Mouse (Mus musculus) liver, embryonic 11.5 days (tissue): ENCODE data around the gene Dclk1. TPM values are rescaled to one million over a fixed set of nuclear protein-coding genes. Genes with fewer than 3 reads are reported as not detected.

Experiments
- ATAC-seq: fragments of 200-750 bp; cut with Nextera tagmentation; replicated peaks from 2 replicates; pipeline ENCODE4 v1.8.0; 2017; ENCODE audit warnings: moderate number of reproducible peaks, mild to moderate bottlenecking, moderate TSS enrichment, moderate library complexity; ENCODE audit not compliant: low FRiP score
- DNase-seq: peaks from one replicate; pipeline ENCODE4 v3.0.0-alpha.2; 2017; ENCODE audit warnings: low spot score
- H3K27ac ChIP-seq: fragments of 300-500 bp; sonication (generic); 2 replicates; pipeline ENCODE4 v1.5.1; 2014; ENCODE audit warnings: mild to moderate bottlenecking, low read depth, low read length, control low read depth
- H3K27me3 ChIP-seq: fragments of 300-500 bp; sonication (generic); replicated peaks from 2 replicates; pipeline ENCODE4 v1.6.1; 2014; ENCODE audit warnings: low read length, mixed read lengths; ENCODE audit not compliant: control insufficient read depth, insufficient read depth
- H3K36me3 ChIP-seq: fragments of 300-500 bp; sonication (generic); 2 replicates; pipeline ENCODE4 v1.6.1; 2014; ENCODE audit warnings: mild to moderate bottlenecking, low read length, moderate library complexity, mixed read lengths; ENCODE audit not compliant: control insufficient read depth, insufficient read depth
- H3K4me1 ChIP-seq: fragments of 300-500 bp; sonication (generic); replicated peaks from 2 replicates; pipeline ENCODE4 v1.6.1; 2014; ENCODE audit warnings: low read length, mixed read lengths; ENCODE audit not compliant: control insufficient read depth, insufficient read depth
- H3K4me2 ChIP-seq: fragments of 300-500 bp; sonication (generic); 2 replicates; pipeline ENCODE4 v1.6.1; 2014; ENCODE audit warnings: mild to moderate bottlenecking, control low read depth, moderate library complexity
- H3K4me3 ChIP-seq: fragments of 300-500 bp; sonication (generic); 2 replicates; pipeline ENCODE4 v1.5.1; 2014; ENCODE audit warnings: low read depth, low read length, control low read depth
- H3K9ac ChIP-seq: fragments of 300-500 bp; sonication (generic); 2 replicates; pipeline ENCODE4 v1.6.1; 2014; ENCODE audit warnings: low read depth, low read length, control low read depth
- H3K9me3 ChIP-seq: fragments of 300-500 bp; sonication (generic); 2 replicates; pipeline ENCODE4 v1.6.1; 2016; ENCODE audit warnings: low read length, inconsistent platforms, mixed read lengths; ENCODE audit not compliant: control insufficient read depth
- WGBS: fragments of 180-500 bp; shearing (Covaris S2); extraction: QIAGEN DNeasy Blood & Tissue Kit; methylation state at CpG from one replicate; pipeline ENCODE4 v1.1.7; 2014; 5-methylcytosine and 5-hydroxymethylcytosine counted together
- polyA plus RNA-seq: library from polyadenylated mRNA; unstranded; fragments of >200 nt; fragmentation: Nextera tagmentation; extraction: Ambion mirVana; gene quantifications from 2 replicates; pipeline ENCODE4 v1.2.1, GENCODE M21; 2014

Dclk1 gene
- polyA plus RNA-seq, 1 experiment from 2014 or later = 3.3 TPM

DNA sequence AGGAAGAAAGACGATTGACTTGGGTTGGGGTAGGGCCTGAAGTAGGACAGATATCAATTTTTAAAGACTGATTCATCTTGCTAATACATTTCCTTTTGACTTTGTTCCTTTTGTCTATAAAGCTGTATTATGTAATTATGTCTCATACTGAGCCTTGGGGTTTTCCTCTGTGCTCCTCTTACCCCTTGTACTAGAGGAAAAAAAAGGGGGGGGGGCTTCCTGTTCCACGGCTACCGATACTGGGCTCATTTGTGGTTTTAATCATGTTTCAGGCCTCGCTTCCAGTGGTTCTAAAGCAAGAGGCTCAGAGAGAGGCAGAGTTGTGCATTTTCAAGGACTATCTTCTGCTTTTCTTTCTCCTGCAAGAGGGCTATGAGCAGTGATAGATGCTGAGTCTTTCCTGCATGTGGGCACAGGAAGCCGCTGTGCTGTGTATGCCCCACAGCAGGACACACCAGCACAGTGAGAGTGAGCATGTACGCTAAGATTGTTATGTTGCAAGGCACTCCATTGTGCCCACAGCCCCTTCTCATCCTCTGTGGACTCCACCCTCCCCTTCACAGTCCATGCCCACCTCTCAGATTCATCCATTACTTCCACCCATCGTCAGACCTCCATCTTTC, 196.8 kb downstream of the Dclk1 start:
- Histone ChIP-seq H3K36me3 (no peaks in the 10 kb centered on the region), H3K27ac (no peak overlapping the region), H3K9me3 (no peaks in the 10 kb centered on the region), H3K27me3 (no peaks in the 10 kb centered on the region), H3K9ac (no peak overlapping the region), H3K4me1 (no peaks in the 10 kb centered on the region), H3K4me2 (no peak overlapping the region), H3K4me3 (no peak overlapping the region)
- 67% methylated on average over 7 of the region's 7 CpGs for WGBS
- ATAC-seq (no peak), DNase-seq (no peak)

DNA sequence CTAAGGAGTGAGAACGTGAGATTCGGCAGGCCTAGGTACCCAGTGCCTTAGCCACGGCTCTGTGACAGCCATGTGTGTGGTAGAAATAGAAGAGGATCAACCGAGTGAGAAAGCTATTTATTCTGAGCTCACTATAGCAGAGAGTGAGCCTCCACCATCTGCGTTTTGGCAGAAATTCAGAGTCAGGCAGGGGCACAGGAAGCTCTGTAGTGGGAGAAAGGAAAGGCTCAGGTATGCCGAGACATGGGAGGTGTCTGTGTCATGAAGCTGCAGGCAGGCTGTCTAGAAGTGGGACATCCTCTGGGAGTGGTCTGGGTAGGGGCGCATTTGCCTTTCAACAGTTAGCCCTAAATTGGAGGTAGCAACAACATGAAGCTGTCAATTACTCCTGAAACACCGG, 198.2 kb downstream of the Dclk1 start:
- Histone ChIP-seq H3K4me3 (no peak overlapping the region), H3K27ac (no peak overlapping the region), H3K27me3 (no peaks in the 10 kb centered on the region), H3K9ac (no peak overlapping the region), H3K4me2 (no peak overlapping the region), H3K4me1 (no peaks in the 10 kb centered on the region), H3K36me3 (no peaks in the 10 kb centered on the region), H3K9me3 (no peaks in the 10 kb centered on the region)
- no peak for DNase-seq
- 67% methylated on average over 8 of the region's 8 CpGs for whole genome bisulfite sequencing
- no peak for ATAC-seq

GRCm38 (mm10) chr3:55442012-55442645, 200.0 kb downstream of the Dclk1 start:
- WGBS = 72% methylated on average over 11 of the region's 11 CpGs

DNA sequence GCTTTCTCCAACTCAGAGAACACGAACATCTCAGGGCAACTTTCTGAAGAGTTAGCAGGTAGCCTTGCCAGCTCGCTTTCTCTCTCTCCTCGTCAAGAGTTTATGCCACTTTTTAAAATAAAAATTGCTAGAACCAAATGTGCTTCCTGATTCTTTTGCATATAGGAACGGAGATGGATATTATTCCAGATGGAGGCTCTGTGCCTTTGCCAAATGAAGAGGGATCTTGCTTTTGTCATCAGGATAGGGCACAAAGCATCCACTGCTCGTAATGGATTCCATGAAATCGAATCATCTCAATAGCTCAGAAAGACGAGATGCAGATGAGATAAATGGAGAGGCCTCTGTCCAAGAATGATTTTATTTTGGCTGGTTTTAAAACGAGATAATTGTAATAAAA, 201.1 kb downstream of the Dclk1 start:
- no peaks in the 10 kb centered on the region for H3K4me1 ChIP-seq
- no peak overlapping the region for H3K9ac ChIP-seq
- H3K4me2 ChIP-seq = no peak overlapping the region
- no peak overlapping the region for H3K27ac ChIP-seq
- H3K9me3 ChIP-seq = no peaks in the 10 kb centered on the region
- no peaks in the 10 kb centered on the region for H3K27me3 ChIP-seq
- DNase-seq = no peak
- H3K4me3 ChIP-seq = no peak overlapping the region
- no peaks in the 10 kb centered on the region for H3K36me3 ChIP-seq
- 78% methylated on average over 8 of the region's 8 CpGs for WGBS
- no peak for ATAC-seq

More at GRCm38 (mm10) chr3:55442012-55442645, 200.0 kb downstream of the Dclk1 start:
- Histone ChIP-seq H3K9ac (no peak overlapping the region), H3K4me2 (no peak overlapping the region), H3K4me1 (no peaks in the 10 kb centered on the region), H3K4me3 (no peak overlapping the region), H3K9me3 (no peaks in the 10 kb centered on the region), H3K27me3 (no peaks in the 10 kb centered on the region), H3K27ac (no peak overlapping the region), H3K36me3 (no peaks in the 10 kb centered on the region)
- ATAC-seq (no peak), DNase-seq (no peak)

- no peaks in the 10 kb centered on the region for H3K4me1 ChIP-seq
- no peak overlapping the region for H3K9ac ChIP-seq
- 72% methylated on average over 2 of the region's 2 CpGs for WGBS
- DNase-seq (no peak), ATAC-seq (no peak)
- H3K4me3 ChIP-seq = no peak overlapping the region
- no peak overlapping the region for H3K4me2 ChIP-seq
- no peak overlapping the region for H3K27ac ChIP-seq
- H3K27me3 ChIP-seq = no peaks in the 10 kb centered on the region
- no peaks in the 10 kb centered on the region for H3K36me3 ChIP-seq
- H3K9me3 ChIP-seq = no peaks in the 10 kb centered on the region
These were observed 201.6 kb downstream of the Dclk1 start for GRCm38 (mm10) chr3:55443725-55444124.

DNA sequence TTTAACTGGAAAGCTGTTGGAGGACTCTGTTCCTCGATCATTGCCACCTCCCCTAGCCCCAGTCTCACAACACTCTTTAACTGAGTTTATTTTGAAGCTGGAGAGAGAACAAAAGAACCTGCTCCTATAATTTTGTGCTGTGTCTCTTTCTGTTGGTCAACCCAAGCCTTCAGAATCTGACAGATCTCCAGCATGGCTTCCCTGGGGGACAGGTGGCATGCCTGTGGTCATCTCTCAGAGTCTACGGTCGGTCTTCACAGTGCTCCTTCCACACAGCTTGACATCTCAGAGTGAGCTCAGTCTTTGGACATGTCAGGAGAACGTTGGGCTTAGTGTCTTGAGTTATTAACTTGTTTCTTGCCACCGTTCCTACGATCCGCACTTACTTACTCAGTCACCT, 204.5 kb downstream of the Dclk1 start:
- H3K9me3 ChIP-seq = no peaks in the 10 kb centered on the region
- no peak overlapping the region for H3K4me3 ChIP-seq
- no peaks in the 10 kb centered on the region for H3K4me1 ChIP-seq
- ATAC-seq (no peak), DNase-seq (no peak)
- no peak overlapping the region for H3K27ac ChIP-seq
- H3K27me3 ChIP-seq = no peaks in the 10 kb centered on the region
- no peaks in the 10 kb centered on the region for H3K36me3 ChIP-seq
- WGBS = 79% methylated on average over 7 of the region's 7 CpGs
- no peak overlapping the region for H3K9ac ChIP-seq
- H3K4me2 ChIP-seq = no peak overlapping the region

GRCm38 (mm10) chr3:55447486-55448460, 205.6 kb downstream of the Dclk1 start:
- DNase-seq (no peak), ATAC-seq (no peak)
- no peak overlapping the region for H3K4me3 ChIP-seq
- H3K4me1 ChIP-seq = no peaks in the 10 kb centered on the region
- no peaks in the 10 kb centered on the region for H3K36me3 ChIP-seq
- 89% methylated on average over 5 of the region's 5 CpGs for WGBS
- H3K9me3 ChIP-seq = no peaks in the 10 kb centered on the region
- no peak overlapping the region for H3K27ac ChIP-seq
- H3K9ac ChIP-seq = no peak overlapping the region
- H3K27me3 ChIP-seq = no peaks in the 10 kb centered on the region
- no peak overlapping the region for H3K4me2 ChIP-seq

DNA sequence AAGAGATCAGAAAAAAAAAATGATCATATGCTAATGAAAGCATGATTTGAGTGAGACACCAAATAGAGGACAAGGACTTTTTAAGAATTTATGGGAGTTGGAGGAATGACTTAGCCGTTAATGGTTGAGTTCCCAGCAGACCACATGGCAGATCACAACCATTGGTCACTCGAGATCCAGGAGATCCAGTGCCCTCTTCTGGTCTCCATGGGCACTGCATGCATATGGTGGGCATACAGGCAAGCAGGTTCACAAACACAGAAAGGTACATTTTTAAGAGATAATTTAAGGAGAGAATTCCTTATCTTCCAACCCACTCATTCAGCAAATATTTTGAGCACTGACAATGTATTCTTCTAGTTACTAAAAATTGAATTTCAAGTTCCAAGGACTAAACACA, 207.0 kb downstream of the Dclk1 start:
- 86% methylated on average over 2 of the region's 2 CpGs for WGBS
- no peak for DNase-seq
- no peak for ATAC-seq
- Histone ChIP-seq H3K9me3 (no peaks in the 10 kb centered on the region), H3K36me3 (no peaks in the 10 kb centered on the region), H3K27ac (no peak overlapping the region), H3K4me3 (no peak overlapping the region), H3K27me3 (no peaks in the 10 kb centered on the region), H3K9ac (no peak overlapping the region), H3K4me1 (no peaks in the 10 kb centered on the region), H3K4me2 (no peak overlapping the region)
